Mouse (Mus musculus): ENCODE measurements around the gene Atg16l1. TPM values are rescaled to one million over a fixed set of nuclear protein-coding genes. Genes with fewer than 3 reads are reported as not detected.

Atg16l1 gene
- polyA plus RNA-seq, 1 experiment from 2014 or later, result 56.1 TPM

DNA sequence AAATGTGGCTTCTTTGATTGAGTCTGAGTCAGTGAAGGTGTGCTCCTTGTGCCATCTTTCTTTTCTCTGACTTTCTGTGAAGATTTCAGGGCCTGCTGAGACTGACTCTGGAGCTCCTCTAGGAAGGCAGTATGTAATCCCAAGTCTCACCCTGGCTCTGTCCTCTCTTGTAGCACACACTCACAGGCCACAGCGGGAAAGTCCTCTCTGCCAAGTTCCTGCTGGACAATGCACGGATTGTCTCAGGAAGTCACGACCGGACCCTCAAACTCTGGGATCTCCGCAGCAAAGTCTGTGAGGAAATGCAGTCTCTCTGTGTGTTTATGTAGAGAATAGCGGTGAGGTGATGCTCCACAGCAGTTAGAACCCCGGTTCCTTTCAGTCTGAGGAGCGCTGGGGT lies 30.0 kb downstream of the Atg16l1 start:
- H3K4me2 ChIP-seq (replicated peaks), result no peak overlapping the region
- H3K27ac ChIP-seq, result no peak overlapping the region
- no peak for ATAC-seq (ENCODE audit: low FRiP score, low read depth)
- H3K27me3 ChIP-seq (replicated peaks), result no peaks in the 10 kb centered on the region
- no peaks in the 10 kb centered on the region for H3K9me3 ChIP-seq
- H3K4me3 ChIP-seq, result no peak overlapping the region
- no peak overlapping the region for H3K9ac ChIP-seq
- H3K36me3 ChIP-seq, result peaks cover 86% of the 10 kb centered on the region
- H3K4me1 ChIP-seq, result no peaks in the 10 kb centered on the region
- WGBS, result 93% methylated on average over 8 of the region's 8 CpGs

DNA sequence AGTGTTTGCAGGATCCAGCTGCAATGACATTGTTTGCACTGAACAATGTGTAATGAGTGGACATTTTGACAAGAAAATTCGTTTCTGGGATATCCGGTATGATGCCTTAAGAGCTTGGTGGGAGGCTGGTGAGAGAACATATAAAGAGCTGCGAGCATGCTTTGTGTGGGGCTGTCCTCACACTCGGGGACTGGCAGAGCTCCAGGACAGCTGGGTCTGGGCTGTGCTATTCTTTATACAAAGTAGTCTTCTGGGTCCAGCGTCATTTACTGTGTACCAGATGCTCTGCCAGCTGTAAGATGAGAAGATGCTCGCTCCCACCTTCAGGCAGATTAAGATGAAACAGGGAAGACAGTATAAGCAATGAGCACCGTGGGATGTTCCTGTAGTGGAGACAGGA lies 30.6 kb downstream of the Atg16l1 start:
- 88% methylated on average over 7 of the region's 7 CpGs for WGBS
- no peaks in the 10 kb centered on the region for H3K9me3 ChIP-seq
- no peak overlapping the region for H3K4me3 ChIP-seq
- no peaks in the 10 kb centered on the region for H3K4me1 ChIP-seq
- H3K9ac ChIP-seq, result no peak overlapping the region
- ATAC-seq (ENCODE audit: low FRiP score, low read depth), result no peak
- peaks cover 86% of the 10 kb centered on the region for H3K36me3 ChIP-seq
- no peaks in the 10 kb centered on the region for H3K27me3 ChIP-seq (replicated peaks)
- H3K4me2 ChIP-seq (replicated peaks), result no peak overlapping the region
- no peak overlapping the region for H3K27ac ChIP-seq

DNA sequence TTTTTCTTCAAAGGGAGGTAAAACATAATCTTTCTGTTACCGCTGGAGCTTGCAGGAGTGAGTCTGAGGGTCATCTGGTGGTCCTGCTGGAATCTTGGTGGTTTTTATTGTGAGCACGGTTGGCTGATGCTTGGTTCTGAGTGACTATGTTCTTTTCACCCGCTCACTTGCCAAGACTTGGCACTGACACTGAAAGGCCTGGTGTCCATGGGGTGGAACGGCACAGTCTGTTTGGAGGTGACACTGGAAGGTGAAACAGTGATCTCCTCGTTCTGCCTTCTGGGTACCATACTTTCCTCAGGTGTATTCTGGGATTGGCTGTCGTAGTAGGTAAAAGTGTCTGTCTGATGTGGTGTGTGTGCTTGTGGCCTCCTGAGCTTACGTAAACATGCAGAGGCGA lies 34.0 kb downstream of the Atg16l1 start:
- no peak for ATAC-seq (ENCODE audit: low FRiP score, low read depth)
- 91% methylated on average over 8 of the region's 8 CpGs for WGBS
- Histone ChIP-seq H3K4me1 (no peaks in the 10 kb centered on the region), H3K27ac (no peak overlapping the region), H3K9me3 (no peaks in the 10 kb centered on the region), H3K27me3 (replicated peaks) (no peaks in the 10 kb centered on the region), H3K4me2 (replicated peaks) (no peak overlapping the region), H3K4me3 (no peak overlapping the region), H3K9ac (no peak overlapping the region), H3K36me3 (peaks cover 80% of the 10 kb centered on the region)

DNA sequence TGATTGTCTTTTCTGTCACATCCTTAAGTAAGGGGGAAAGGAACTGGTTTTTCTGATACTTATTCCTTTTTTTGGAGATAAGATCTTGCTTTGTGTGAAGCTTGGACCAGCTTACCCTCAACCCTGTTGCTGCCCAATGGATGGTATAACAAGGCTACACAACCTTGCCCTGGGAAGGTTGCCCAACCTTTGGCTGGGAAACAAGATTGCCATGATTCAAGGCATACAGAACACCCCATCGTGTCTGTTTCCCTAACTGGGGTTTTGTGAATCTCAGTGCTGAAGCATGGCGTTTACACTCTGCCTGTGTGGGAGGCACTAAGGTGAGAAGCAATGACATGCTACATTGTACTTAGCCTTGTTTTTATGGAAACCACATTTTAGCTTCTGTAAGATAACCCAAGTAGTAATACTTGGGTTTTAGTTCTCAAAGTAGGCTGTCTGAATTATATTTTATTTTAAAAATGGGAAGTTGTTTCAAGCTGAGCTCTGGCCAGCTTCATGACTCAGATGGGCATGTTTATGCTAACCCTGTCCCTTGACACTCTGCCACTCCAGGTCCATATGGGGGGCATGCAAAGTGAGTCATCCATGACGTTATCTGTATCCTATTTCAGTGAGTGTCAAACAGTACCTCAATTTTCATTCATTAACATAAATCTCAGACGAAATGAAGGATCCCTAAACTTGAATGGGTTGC lies 36.9 kb downstream of the Atg16l1 start:
- Histone ChIP-seq H3K4me1 (no peaks in the 10 kb centered on the region), H3K9me3 (no peaks in the 10 kb centered on the region), H3K36me3 (peaks cover 54% of the 10 kb centered on the region), H3K9ac (no peak overlapping the region), H3K4me2 (replicated peaks) (no peak overlapping the region), H3K27me3 (replicated peaks) (no peaks in the 10 kb centered on the region), H3K27ac (no peak overlapping the region), H3K4me3 (no peak overlapping the region)
- WGBS, result 88% methylated on average over 4 of the region's 4 CpGs
- no peak for ATAC-seq (ENCODE audit: low FRiP score, low read depth)

DNA sequence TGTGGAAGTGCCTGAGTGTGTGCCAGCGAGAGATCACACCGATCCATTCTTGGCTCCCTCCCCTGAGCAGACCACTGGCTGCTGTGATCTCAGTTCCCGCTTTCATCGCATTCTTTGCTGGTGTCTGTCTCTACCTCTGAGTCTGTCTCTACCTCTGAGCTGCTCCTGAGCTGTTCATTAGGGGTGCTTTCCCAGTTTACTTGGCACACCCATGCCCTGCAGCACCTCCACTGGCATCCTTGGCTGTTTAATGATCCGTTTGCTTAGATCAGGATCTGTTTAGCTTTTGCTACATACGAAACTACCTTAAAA lies 37.4 kb downstream of the Atg16l1 start:
- no peaks in the 10 kb centered on the region for H3K4me1 ChIP-seq
- ATAC-seq (ENCODE audit: low FRiP score, low read depth), result no peak
- H3K36me3 ChIP-seq, result peaks cover 50% of the 10 kb centered on the region
- 93% methylated on average over 6 of the region's 6 CpGs for WGBS
- no peaks in the 10 kb centered on the region for H3K9me3 ChIP-seq
- no peak overlapping the region for H3K4me2 ChIP-seq (replicated peaks)
- H3K27ac ChIP-seq, result no peak overlapping the region
- no peak overlapping the region for H3K4me3 ChIP-seq
- no peak overlapping the region for H3K9ac ChIP-seq
- H3K27me3 ChIP-seq (replicated peaks), result no peaks in the 10 kb centered on the region

DNA sequence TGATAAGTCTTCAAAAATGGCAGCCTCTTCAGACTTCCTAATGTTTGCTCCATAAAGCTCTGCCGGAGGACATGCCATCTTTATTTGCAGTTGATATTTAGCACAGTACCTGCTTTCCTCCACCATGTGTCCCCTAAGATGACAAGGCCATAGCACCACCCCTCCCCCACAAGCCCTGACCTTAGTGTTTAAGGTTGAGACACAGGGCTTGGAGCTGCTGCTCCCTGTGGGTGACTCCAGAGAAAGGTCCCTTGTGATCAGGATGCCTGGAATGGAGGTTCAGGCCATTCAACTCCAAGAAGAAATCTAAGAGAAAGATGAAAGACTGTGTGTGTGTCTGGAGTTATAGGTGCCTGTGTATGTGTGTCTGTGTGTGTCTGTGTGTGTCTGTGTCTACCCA lies 42.0 kb downstream of the Atg16l1 start:
- Histone ChIP-seq H3K36me3 (peaks cover 14% of the 10 kb centered on the region), H3K27me3 (replicated peaks) (no peaks in the 10 kb centered on the region), H3K4me1 (no peaks in the 10 kb centered on the region), H3K9ac (no peak overlapping the region), H3K4me3 (no peak overlapping the region), H3K27ac (no peak overlapping the region), H3K4me2 (replicated peaks) (no peak overlapping the region), H3K9me3 (no peaks in the 10 kb centered on the region)
- 90% methylated on average over 1 of the region's 1 CpGs for WGBS
- ATAC-seq (ENCODE audit: low FRiP score, low read depth), result no peak

DNA sequence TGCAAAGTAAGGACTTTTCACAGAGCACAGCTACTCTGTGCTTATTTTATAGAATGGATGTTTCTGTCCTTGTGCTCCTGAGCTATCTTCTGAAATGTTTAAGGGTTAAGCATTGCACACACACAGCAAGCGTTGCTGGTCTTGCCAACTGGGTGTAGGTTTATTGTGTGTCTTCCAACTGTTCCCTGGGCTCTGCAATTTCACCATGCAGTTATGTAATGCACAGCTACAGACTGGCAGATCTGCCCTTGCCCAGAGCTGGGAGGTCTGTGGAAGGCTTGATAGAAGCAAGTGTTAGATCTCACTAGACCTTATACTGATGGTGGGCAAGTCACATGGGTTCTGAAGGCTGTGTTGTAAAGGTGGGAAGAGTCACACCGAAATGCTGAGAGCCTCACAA lies 42.6 kb downstream of the Atg16l1 start:
- Histone ChIP-seq H3K4me2 (replicated peaks) (no peak overlapping the region), H3K9ac (no peak overlapping the region), H3K4me3 (no peak overlapping the region), H3K27ac (no peak overlapping the region), H3K4me1 (no peaks in the 10 kb centered on the region), H3K36me3 (peaks cover 8% of the 10 kb centered on the region; the same call in 1 of the 2 replicates), H3K27me3 (replicated peaks) (no peaks in the 10 kb centered on the region), H3K9me3 (no peaks in the 10 kb centered on the region)
- no peak for ATAC-seq (ENCODE audit: low FRiP score, low read depth)
- 93% methylated on average over 2 of the region's 2 CpGs for WGBS

DNA sequence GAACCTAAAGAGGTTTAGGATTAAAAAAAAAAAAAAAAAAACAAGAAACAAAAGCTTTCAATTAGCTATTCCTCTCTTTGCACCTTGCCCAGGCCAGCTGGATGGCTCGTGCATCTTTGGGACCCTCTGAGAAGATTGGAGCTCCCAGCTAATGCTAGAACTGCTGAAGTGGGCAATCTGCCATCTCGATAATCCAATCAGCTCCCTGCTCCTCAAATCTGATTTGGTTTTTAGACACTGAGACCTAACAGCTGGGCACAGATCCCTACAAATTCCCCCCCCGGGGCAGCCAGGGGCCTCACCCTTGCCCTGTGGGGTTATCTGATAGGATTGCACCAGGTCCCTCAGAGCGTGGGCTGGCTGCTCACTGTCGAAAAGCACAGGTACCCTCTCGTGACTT lies 47.9 kb downstream of the Atg16l1 start, which contains the start of gene Sag:
TSS of gene Sag (plus strand) at position 105 of the 400 bp plus-strand sequence.
- Histone ChIP-seq H3K4me3 (no peak within 1 kb of the TSS), H3K27me3 (replicated peaks) (no peaks in the 10 kb centered on the region), H3K4me2 (replicated peaks) (no peak within 1 kb of the TSS), H3K36me3 (no peaks in the 10 kb centered on the region), H3K4me1 (no peaks in the 10 kb centered on the region), H3K9me3 (no peaks in the 10 kb centered on the region), H3K27ac (no peak within 1 kb of the TSS), H3K9ac (no peak within 1 kb of the TSS)
- 87% methylated on average over 6 of the region's 6 CpGs for WGBS
- no peak for ATAC-seq (ENCODE audit: low FRiP score, low read depth)

DNA sequence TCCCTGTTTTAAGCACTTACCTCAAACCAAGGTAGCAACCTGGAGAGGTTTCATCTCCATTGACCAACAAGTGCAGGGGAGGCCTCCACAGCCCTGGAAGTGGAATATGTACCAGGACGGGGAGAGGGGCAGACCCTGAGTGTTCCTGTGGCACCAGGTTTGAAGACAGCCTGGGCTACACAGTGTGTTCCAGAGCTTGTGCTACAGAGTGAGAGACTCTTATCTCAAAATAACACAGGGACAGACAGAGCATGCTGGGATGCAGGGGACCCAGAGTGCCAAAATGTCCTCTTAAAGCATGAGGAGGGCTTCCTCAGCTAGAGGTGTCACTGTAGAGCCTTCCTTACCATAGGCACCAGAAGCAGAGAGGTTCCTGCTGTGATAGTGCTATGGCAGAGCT lies 52.1 kb downstream of the Atg16l1 start:
- H3K4me1 ChIP-seq, result no peaks in the 10 kb centered on the region
- no peak overlapping the region for H3K4me3 ChIP-seq
- ATAC-seq (ENCODE audit: low FRiP score, low read depth), result no peak
- no peaks in the 10 kb centered on the region for H3K36me3 ChIP-seq
- H3K27ac ChIP-seq, result no peak overlapping the region
- H3K27me3 ChIP-seq (replicated peaks), result no peaks in the 10 kb centered on the region
- H3K4me2 ChIP-seq (replicated peaks), result no peak overlapping the region
- H3K9ac ChIP-seq, result no peak overlapping the region
- H3K9me3 ChIP-seq, result no peaks in the 10 kb centered on the region
- 96% methylated on average over 1 of the region's 1 CpGs for WGBS

DNA sequence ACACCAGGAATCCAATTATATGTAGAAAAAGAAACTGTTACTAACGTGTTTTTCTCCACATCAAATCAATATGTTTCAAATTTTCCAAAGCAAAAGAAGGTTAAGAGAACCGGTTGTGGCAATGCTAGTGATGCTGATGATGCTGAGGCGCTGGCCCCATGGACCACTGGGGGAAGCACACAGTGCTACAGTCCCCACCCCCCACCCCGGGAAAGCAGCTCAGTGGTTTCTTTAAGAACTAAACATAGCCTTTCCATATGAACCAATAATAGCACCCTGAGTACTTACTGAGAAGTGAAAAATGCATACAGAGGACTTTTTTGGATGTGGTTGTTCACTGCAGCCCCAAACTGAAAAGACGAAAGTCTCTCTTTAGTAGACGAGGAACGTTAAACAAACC lies 55.7 kb downstream of the Atg16l1 start:
- no peak overlapping the region for H3K27ac ChIP-seq
- 90% methylated on average over 7 of the region's 7 CpGs for WGBS
- H3K9me3 ChIP-seq, result no peaks in the 10 kb centered on the region
- H3K4me3 ChIP-seq, result no peak overlapping the region
- no peaks in the 10 kb centered on the region for H3K27me3 ChIP-seq (replicated peaks)
- H3K9ac ChIP-seq, result no peak overlapping the region
- H3K36me3 ChIP-seq, result no peaks in the 10 kb centered on the region
- H3K4me1 ChIP-seq, result no peaks in the 10 kb centered on the region
- no peak for ATAC-seq (ENCODE audit: low FRiP score, low read depth)
- H3K4me2 ChIP-seq (replicated peaks), result no peak overlapping the region

DNA sequence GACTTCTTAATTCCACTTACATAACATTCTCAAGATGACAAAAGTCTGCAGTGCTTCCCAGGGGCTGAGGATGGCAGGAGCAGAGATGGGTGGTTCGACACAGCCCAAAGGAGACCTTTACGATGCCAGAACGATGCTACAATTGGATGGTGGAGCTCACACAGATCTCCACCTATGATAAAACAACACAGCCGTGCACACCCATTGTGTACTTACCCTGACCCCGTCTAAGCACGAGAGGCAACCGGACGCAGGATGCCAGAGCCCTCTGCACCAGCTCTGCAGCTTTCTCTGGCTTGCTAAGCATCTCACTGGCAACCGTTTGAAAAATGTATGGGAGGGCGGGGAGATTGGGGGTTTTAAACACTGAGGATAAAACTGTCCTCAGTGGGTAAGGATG lies 56.4 kb downstream of the Atg16l1 start:
- no peak overlapping the region for H3K9ac ChIP-seq
- H3K9me3 ChIP-seq, result no peaks in the 10 kb centered on the region
- no peak overlapping the region for H3K4me2 ChIP-seq (replicated peaks)
- WGBS, result 83% methylated on average over 10 of the region's 10 CpGs
- H3K27ac ChIP-seq, result no peak overlapping the region
- no peaks in the 10 kb centered on the region for H3K4me1 ChIP-seq
- H3K36me3 ChIP-seq, result no peaks in the 10 kb centered on the region
- H3K4me3 ChIP-seq, result no peak overlapping the region
- no peaks in the 10 kb centered on the region for H3K27me3 ChIP-seq (replicated peaks)
- ATAC-seq (ENCODE audit: low FRiP score, low read depth), result no peak

DNA sequence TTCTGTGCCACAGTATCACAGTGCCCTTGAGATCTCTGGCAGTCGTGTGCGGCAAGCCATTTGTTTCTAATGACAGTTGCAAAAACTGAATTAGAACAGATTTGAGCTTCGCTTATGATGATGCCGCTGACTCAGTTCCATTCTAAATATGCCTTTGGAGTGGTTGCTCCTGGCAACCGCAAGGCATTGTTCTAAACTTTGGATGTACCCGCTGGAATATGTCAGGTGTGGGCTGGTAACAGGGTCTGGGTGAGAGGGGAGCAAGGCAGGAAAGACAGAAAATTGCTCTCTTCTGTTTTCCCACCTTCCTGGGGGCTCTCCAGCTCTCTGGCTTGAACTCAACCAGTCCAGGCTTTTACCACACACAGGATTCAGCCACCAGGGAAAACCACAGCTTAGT lies 57.5 kb downstream of the Atg16l1 start:
- WGBS, result 84% methylated on average over 6 of the region's 6 CpGs
- H3K27ac ChIP-seq, result no peak overlapping the region
- no peaks in the 10 kb centered on the region for H3K4me1 ChIP-seq
- no peaks in the 10 kb centered on the region for H3K36me3 ChIP-seq
- no peak overlapping the region for H3K4me3 ChIP-seq
- H3K4me2 ChIP-seq (replicated peaks), result no peak overlapping the region
- no peaks in the 10 kb centered on the region for H3K9me3 ChIP-seq
- no peak for ATAC-seq (ENCODE audit: low FRiP score, low read depth)
- H3K9ac ChIP-seq, result no peak overlapping the region
- no peaks in the 10 kb centered on the region for H3K27me3 ChIP-seq (replicated peaks)

DNA sequence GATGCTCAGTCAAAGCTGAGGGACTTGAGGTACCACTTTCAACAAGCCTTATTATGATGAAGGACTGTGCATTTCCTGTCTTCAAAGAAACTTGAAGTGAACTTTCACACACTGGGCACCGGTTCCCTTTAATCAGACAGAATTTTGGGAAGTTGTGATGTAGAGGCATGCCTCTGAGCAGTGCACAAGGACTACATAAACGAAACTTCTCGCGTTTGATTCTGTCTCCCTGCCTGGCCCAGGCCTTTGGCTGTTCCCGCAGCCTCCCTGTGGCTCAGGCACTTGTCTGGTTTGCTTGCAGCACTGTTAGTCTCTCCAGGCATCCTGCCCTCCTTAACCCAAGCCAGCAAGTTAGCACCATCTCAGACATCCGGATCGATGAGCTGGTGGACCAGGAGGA lies 58.0 kb downstream of the Atg16l1 start:
- H3K27me3 ChIP-seq (replicated peaks), result no peaks in the 10 kb centered on the region
- H3K9me3 ChIP-seq, result no peaks in the 10 kb centered on the region
- H3K36me3 ChIP-seq, result no peaks in the 10 kb centered on the region
- H3K4me1 ChIP-seq, result no peaks in the 10 kb centered on the region
- no peak overlapping the region for H3K9ac ChIP-seq
- no peak overlapping the region for H3K4me2 ChIP-seq (replicated peaks)
- H3K27ac ChIP-seq, result no peak overlapping the region
- WGBS, result 85% methylated on average over 7 of the region's 7 CpGs
- no peak for ATAC-seq (ENCODE audit: low FRiP score, low read depth)
- H3K4me3 ChIP-seq, result no peak overlapping the region
